Mouse (Mus musculus) MEL (cell line): ENCODE measurements around the gene Thoc3.

Experiments used
- CHD2 ChIP-seq: IDR thresholded peaks from 2 replicates; pipeline ENCODE4 v1.6.1; 2011; ENCODE audit warnings: low read length, improper control_type of control experiment
- CTCF ChIP-seq, 3 experiments: IDR thresholded peaks in 2 of 3; conservative IDR thresholded peaks in 1 of 3; 2 replicates each; pipeline ENCODE4 v1.5.1; 2011 to 2012; ENCODE audit warnings: low read length in 3 of 3, low read depth in 2 of 3, mild to moderate bottlenecking in 2 of 3, improper control_type of control experiment in 1 of 3, inconsistent platforms in 1 of 3, mixed read lengths in 1 of 3, moderate library complexity in 1 of 3; ENCODE audit not compliant: control insufficient read depth in 1 of 3, insufficient read depth in 1 of 3, poor library complexity in 1 of 3, severe bottlenecking in 1 of 3
- ELF1 ChIP-seq: IDR thresholded peaks from 2 replicates; pipeline ENCODE4 v1.6.1; 2014; ENCODE audit warnings: low read depth, mild to moderate bottlenecking, inconsistent platforms, low read length, improper control_type of control experiment, moderate library complexity
- ETS1 ChIP-seq: IDR thresholded peaks from 2 replicates; pipeline ENCODE4 v1.6.1; 2012; ENCODE audit warnings: low read depth, mild to moderate bottlenecking, inconsistent platforms, low read length, improper control_type of control experiment, moderate library complexity
- GABPA ChIP-seq: IDR thresholded peaks from 2 replicates; pipeline ENCODE4 v1.6.1; 2012; ENCODE audit warnings: low read depth, mild to moderate bottlenecking, inconsistent platforms, low read length, improper control_type of control experiment, moderate library complexity
- GATA1 ChIP-seq: IDR thresholded peaks from 2 replicates; pipeline ENCODE4 v1.6.1; 2011; ENCODE audit warnings: low read depth, low read length, improper control_type of control experiment
- HCFC1 ChIP-seq: IDR thresholded peaks from 2 replicates; pipeline ENCODE4 v1.6.1; 2012; ENCODE audit warnings: low read depth, mild to moderate bottlenecking, inconsistent platforms, low read length, improper control_type of control experiment, moderate library complexity
- MAX ChIP-seq: IDR thresholded peaks from 2 replicates; pipeline ENCODE4 v1.6.1; 2011; ENCODE audit warnings: low read length, improper control_type of control experiment
- NRF1 ChIP-seq: IDR thresholded peaks from 2 replicates; pipeline ENCODE4 v1.6.1; 2014; ENCODE audit warnings: low read depth, mild to moderate bottlenecking, inconsistent platforms, low read length, improper control_type of control experiment, moderate library complexity; ENCODE audit not compliant: poor library complexity, insufficient read depth, severe bottlenecking
- POLR2A ChIP-seq, 2 experiments: IDR thresholded peaks; 2 replicates each; pipeline ENCODE4 v1.6.1; 2011 to 2012; ENCODE audit warnings: low read length in 2 of 2, mild to moderate bottlenecking in 2 of 2, control low read depth in 1 of 2, improper control_type of control experiment in 1 of 2, low read depth in 1 of 2, moderate library complexity in 1 of 2; ENCODE audit not compliant: control insufficient read depth in 1 of 2, insufficient read depth in 1 of 2, poor library complexity in 1 of 2
- RCOR1 ChIP-seq: IDR thresholded peaks from 2 replicates; pipeline ENCODE4 v1.6.1; 2012; ENCODE audit warnings: low read depth, mild to moderate bottlenecking, inconsistent platforms, low read length, improper control_type of control experiment
- TCF12 ChIP-seq: IDR thresholded peaks from 2 replicates; pipeline ENCODE4 v1.6.1; 2014; ENCODE audit warnings: low read depth, mild to moderate bottlenecking, inconsistent platforms, low read length, improper control_type of control experiment, moderate library complexity
- USF1 ChIP-seq: IDR thresholded peaks from 2 replicates; pipeline ENCODE4 v1.6.1; 2014; ENCODE audit warnings: low read depth, mild to moderate bottlenecking, inconsistent platforms, low read length, improper control_type of control experiment, moderate library complexity
- ZNF384 ChIP-seq: IDR thresholded peaks from 2 replicates; pipeline ENCODE4 v1.6.1; 2012; ENCODE audit warnings: low read depth, mild to moderate bottlenecking, inconsistent platforms, low read length, improper control_type of control experiment

DNA sequence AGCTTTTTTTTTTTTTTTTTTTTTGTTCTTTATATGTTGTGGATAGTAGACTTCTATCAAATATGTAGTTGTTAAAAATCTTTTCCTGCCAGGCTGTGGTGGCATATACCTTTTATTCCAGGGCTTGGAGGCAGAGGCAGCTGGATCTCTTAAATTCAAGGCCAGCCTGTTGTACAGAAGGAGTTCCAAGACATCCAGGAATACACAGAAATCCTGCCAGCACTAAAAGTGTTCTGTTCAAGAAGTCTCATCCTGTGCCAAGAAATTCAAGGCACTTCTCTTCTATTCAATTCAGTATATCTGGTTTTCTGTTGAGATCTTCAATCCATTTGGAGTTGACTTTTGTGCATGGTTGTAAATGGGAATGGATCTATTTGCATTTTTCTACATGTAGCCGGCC lies 37.3 kb upstream of the Thoc3 start:
- TF ChIP-seq ZNF384 (no peak), RCOR1 (no peak), CTCF (IDR thresholded peaks at IDR 0.05 in 2 of 3, conservative IDR thresholded peaks at IDR 0.05 in 1 of 3; ENCODE audit: control insufficient read depth in 1 of 3, insufficient read depth in 1 of 3, low read depth in 2 of 3, low read length in 3 of 3, poor library complexity in 1 of 3, severe bottlenecking in 1 of 3) (no peak), TCF12 (no peak), POLR2A (IDR thresholded peaks at IDR 0.05; ENCODE audit: control insufficient read depth in 1 of 2, insufficient read depth in 1 of 2, low read depth in 1 of 2, low read length in 2 of 2, poor library complexity in 1 of 2) (no peak), NRF1 (no peak), ELF1 (no peak), MAX (no peak), ETS1 (no peak), USF1 (no peak), CHD2 (no peak), HCFC1 (no peak), GATA1 (no peak), GABPA (no peak)
